Mouse (Mus musculus): ENCODE results near the gene Fads6.

DNA sequence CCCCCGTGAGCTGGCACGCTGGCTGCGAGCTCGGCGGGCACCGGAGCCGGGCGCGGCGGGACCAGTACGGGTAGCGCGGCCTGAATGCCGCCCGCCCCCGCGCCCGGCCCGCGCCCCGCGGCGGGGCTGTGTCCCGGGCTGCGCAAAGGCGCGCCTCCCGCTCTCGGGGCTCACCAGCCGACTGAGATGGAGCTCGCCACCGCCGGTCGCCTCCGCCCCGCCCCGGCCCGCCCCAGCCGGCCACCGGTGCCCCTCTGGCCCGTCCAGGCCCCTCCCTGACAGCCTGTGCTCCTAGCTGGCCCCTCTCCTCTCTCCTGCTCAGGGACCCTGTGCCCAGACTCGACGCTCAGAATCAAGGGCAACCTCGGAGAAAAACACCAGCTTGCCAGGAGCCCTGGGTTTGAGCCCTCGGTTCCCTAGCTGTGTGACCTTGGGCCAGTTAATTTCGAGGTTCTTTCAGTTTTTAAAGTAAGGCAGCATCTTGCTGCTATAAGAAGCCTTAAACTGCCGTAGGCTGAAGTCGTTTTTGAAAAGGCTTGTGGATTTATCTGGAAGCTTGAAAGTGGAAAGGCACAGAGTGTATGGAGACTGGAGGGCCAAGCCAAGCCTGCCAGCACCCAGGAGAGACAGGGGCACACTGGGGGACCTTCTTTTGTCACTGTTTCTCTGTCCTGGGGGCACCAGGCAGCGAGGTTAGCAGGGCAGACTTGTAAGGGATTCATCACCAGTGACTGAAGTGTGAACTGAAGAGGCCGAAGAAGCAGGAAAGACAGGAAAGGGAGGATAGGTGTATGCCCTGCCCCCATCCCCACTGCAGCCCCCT, 30.2 kb downstream of the Fads6 start, which contains the start of gene Grin2c:
- TF ChIP-seq MAX (IDR thresholded peaks at IDR 0.05; ENCODE audit: low read length) (no peak), TAL1 (IDR thresholded peaks at IDR 0.05; ENCODE audit: low read length) (no peak), BHLHE40 (IDR thresholded peaks at IDR 0.05; ENCODE audit: borderline replicate concordance, low read depth, low read length) (no peak), CTCF (IDR thresholded peaks at IDR 0.05 in 2 of 3, conservative IDR thresholded peaks at IDR 0.05 in 1 of 3; ENCODE audit: control insufficient read depth in 1 of 3, insufficient read depth in 1 of 3, low read depth in 2 of 3, low read length in 3 of 3, poor library complexity in 1 of 3, severe bottlenecking in 1 of 3) (no peak), RCOR1 (IDR thresholded peaks at IDR 0.05; ENCODE audit: low read depth, low read length) (no peak)
